Mouse (Mus musculus): ENCODE measurements at regions not wholly inside any gene's neighbourhood (a gene's known extent, or its start where the extent isn't known, plus 50 kb on each side); places are given as distances from the start of the nearest gene placed in this dataset.
"Not testable (repeated sequence)": the region's sequence is repeated elsewhere in the genome, so short reads cannot be mapped to it uniquely, and the experiment has no call there.

GRCm38 (mm10) chr7:83431094-83431493 is 153.6 kb upstream of the Tmc3 start:
- DNase-seq (ENCODE audit: extremely low spot score in 1 of 2, low spot score in 2 of 2): no peak
- intact Hi-C loops (cut with DNase I): no loop called here

GRCm38 (mm10) chr7:83432843-83433242 is 151.9 kb upstream of the Tmc3 start:
- DNase-seq (ENCODE audit: extremely low spot score in 1 of 2, low spot score in 2 of 2): no peak
- intact Hi-C loops (cut with DNase I): no loop called here

GRCm38 (mm10) chr7:83433959-83434715 is 150.6 kb upstream of the Tmc3 start:
- intact Hi-C loops (cut with DNase I): no loop called here
- no peak for DNase-seq (ENCODE audit: extremely low spot score in 1 of 2, low spot score in 2 of 2)

- no peak for DNase-seq (ENCODE audit: extremely low spot score in 1 of 2, low spot score in 2 of 2)
- intact Hi-C loops (cut with DNase I): no loop called here
These were observed 146.0 kb upstream of the Tmc3 start for GRCm38 (mm10) chr7:83438538-83439393.

GRCm38 (mm10) chr7:83443596-83444278 is 141.0 kb upstream of the Tmc3 start:
- intact Hi-C loops (cut with DNase I): no loop called here
- DNase-seq (ENCODE audit: extremely low spot score in 1 of 2, low spot score in 2 of 2): no peak

GRCm38 (mm10) chr7:83444279-83444615 is 140.5 kb upstream of the Tmc3 start:
- no peak for DNase-seq (ENCODE audit: extremely low spot score in 1 of 2, low spot score in 2 of 2)
- intact Hi-C loops (cut with DNase I): no loop called here

GRCm38 (mm10) chr7:83445181-83445926 is 139.4 kb upstream of the Tmc3 start:
- no peak for DNase-seq (ENCODE audit: extremely low spot score in 1 of 2, low spot score in 2 of 2)
- intact Hi-C loops (cut with DNase I): no loop called here

- intact Hi-C loops (cut with DNase I): no loop called here
- no peak for DNase-seq (ENCODE audit: extremely low spot score in 1 of 2, low spot score in 2 of 2)
These were observed 134.4 kb upstream of the Tmc3 start for GRCm38 (mm10) chr7:83450346-83450745.

GRCm38 (mm10) chr7:83452309-83452708 is 132.4 kb upstream of the Tmc3 start:
- intact Hi-C loops (cut with DNase I): no loop called here
- no peak for DNase-seq (ENCODE audit: extremely low spot score in 1 of 2, low spot score in 2 of 2)

GRCm38 (mm10) chr7:83459520-83459919 is 125.2 kb upstream of the Tmc3 start:
- intact Hi-C loops (cut with DNase I): no loop called here
- no peak for DNase-seq (ENCODE audit: extremely low spot score in 1 of 2, low spot score in 2 of 2)

- DNase-seq (ENCODE audit: extremely low spot score in 1 of 2, low spot score in 2 of 2): no peak
- intact Hi-C loops (cut with DNase I): no loop called here
These were observed 117.7 kb upstream of the Tmc3 start for GRCm38 (mm10) chr7:83467006-83467405.

GRCm38 (mm10) chr7:83469856-83470255 is 114.9 kb upstream of the Tmc3 start:
- DNase-seq (ENCODE audit: extremely low spot score in 1 of 2, low spot score in 2 of 2); intact Hi-C loops (cut with DNase I): not testable (repeated sequence)

GRCm38 (mm10) chr7:83471111-83471510 is 113.6 kb upstream of the Tmc3 start:
- intact Hi-C loops (cut with DNase I): no loop called here
- DNase-seq (ENCODE audit: extremely low spot score in 1 of 2, low spot score in 2 of 2): no peak

- intact Hi-C loops (cut with DNase I): no loop called here
- no peak for DNase-seq (ENCODE audit: extremely low spot score in 1 of 2, low spot score in 2 of 2)
These were observed 110.3 kb upstream of the Tmc3 start for GRCm38 (mm10) chr7:83474471-83474870.

GRCm38 (mm10) chr7:83474986-83475385 is 109.7 kb upstream of the Tmc3 start:
- no peak for DNase-seq (ENCODE audit: extremely low spot score in 1 of 2, low spot score in 2 of 2)
- intact Hi-C loops (cut with DNase I): no loop called here

GRCm38 (mm10) chr7:83475438-83476160 is 109.1 kb upstream of the Tmc3 start:
- intact Hi-C loops (cut with DNase I): no loop called here
- DNase-seq (ENCODE audit: extremely low spot score in 1 of 2, low spot score in 2 of 2): no peak

- intact Hi-C loops (cut with DNase I): no loop called here
- no peak for DNase-seq (ENCODE audit: extremely low spot score in 1 of 2, low spot score in 2 of 2)
These were observed 108.6 kb upstream of the Tmc3 start for GRCm38 (mm10) chr7:83476161-83476495.

GRCm38 (mm10) chr7:83476861-83477260 is 107.9 kb upstream of the Tmc3 start:
- no peak for DNase-seq (ENCODE audit: extremely low spot score in 1 of 2, low spot score in 2 of 2)
- intact Hi-C loops (cut with DNase I): no loop called here
